Mouse (Mus musculus) kidney, embryonic 16.5 days (tissue): ENCODE measurements around the gene Chuk. TPM values are rescaled to one million over a fixed set of nuclear protein-coding genes. Genes with fewer than 3 reads are reported as not detected.

Source experiments
- ATAC-seq: fragments of 200-750 bp; cut with Nextera tagmentation; 2 replicates; pipeline ENCODE4 v1.8.0; 2017; ENCODE audit warnings: moderate TSS enrichment; ENCODE audit not compliant: low FRiP score, low TSS enrichment
- H3K27ac ChIP-seq: fragments of 300-500 bp; sonication (generic); 2 replicates; pipeline ENCODE4 v1.5.1; 2014; ENCODE audit warnings: low read length
- H3K27me3 ChIP-seq: fragments of 300-500 bp; sonication (generic); 2 replicates; pipeline ENCODE4 v1.6.1; 2014; ENCODE audit warnings: low read length, control low read depth, mixed read lengths; ENCODE audit not compliant: insufficient read depth
- H3K36me3 ChIP-seq: fragments of 300-500 bp; sonication (generic); 2 replicates; pipeline ENCODE4 v1.6.1; 2014; ENCODE audit warnings: low read length, control low read depth, mixed read lengths; ENCODE audit not compliant: insufficient read depth
- H3K4me1 ChIP-seq: fragments of 300-500 bp; sonication (generic); 2 replicates; pipeline ENCODE4 v1.6.1; 2014; ENCODE audit warnings: low read length, control low read depth, mixed read lengths; ENCODE audit not compliant: insufficient read depth
- H3K4me2 ChIP-seq: fragments of 300-500 bp; sonication (generic); replicated peaks from 2 replicates; pipeline ENCODE4 v1.6.1; 2014; ENCODE audit warnings: low read depth, low read length
- H3K4me3 ChIP-seq: fragments of 300-500 bp; sonication (generic); 2 replicates; pipeline ENCODE4 v1.5.1; 2014; ENCODE audit warnings: mild to moderate bottlenecking, low read length
- H3K9ac ChIP-seq: fragments of 300-500 bp; sonication (generic); replicated peaks from 2 replicates; pipeline ENCODE4 v1.6.1; 2014; ENCODE audit warnings: low read length
- H3K9me3 ChIP-seq: fragments of 300-500 bp; sonication (generic); 2 replicates; pipeline ENCODE4 v1.6.1; 2016; ENCODE audit warnings: low read length, control low read depth
- WGBS: fragments of 180-500 bp; shearing (Covaris S2); extraction: QIAGEN DNeasy Blood & Tissue Kit; methylation state at CpG from one replicate; pipeline ENCODE4 v1.1.7; 2014; 5-methylcytosine and 5-hydroxymethylcytosine counted together
- polyA plus RNA-seq: library from polyadenylated mRNA; unstranded; fragments of >200 nt; fragmentation: Nextera tagmentation; extraction: Ambion mirVana; gene quantifications from 2 replicates; pipeline ENCODE4 v1.2.1, GENCODE M21; 2015

Chuk gene
- polyA plus RNA-seq, 1 experiment from 2014 or later: 52.6 TPM

- H3K36me3 ChIP-seq: peaks cover 34% of the 10 kb centered on the region
- no peak overlapping the region; the same call in 1 of the 2 replicates for H3K4me2 ChIP-seq
- H3K27me3 ChIP-seq: no peaks in the 10 kb centered on the region
- no peaks in the 10 kb centered on the region for H3K9me3 ChIP-seq
- peak overlapping the region; percentile 82 for H3K27ac ChIP-seq
- H3K9ac ChIP-seq: no peak overlapping the region
- peak; percentile 88 for ATAC-seq
- H3K4me3 ChIP-seq: no peak overlapping the region
- 37% methylated on average over 9 of the region's 9 CpGs for WGBS
- 0 out of 2 replicates have a peak, but pooled peaks cover 2% of the 10 kb centered on the region for H3K4me1 ChIP-seq
These were observed 30.8 kb downstream of the Chuk start for GRCm38 (mm10) chr19:44076457-44076856.

GRCm38 (mm10) chr19:44074986-44075385, 32.3 kb downstream of the Chuk start:
- no peak overlapping the region for H3K9ac ChIP-seq
- no peaks in the 10 kb centered on the region for H3K9me3 ChIP-seq
- 81% methylated on average over 11 of the region's 11 CpGs for WGBS
- H3K4me1 ChIP-seq: peaks cover 4% of the 10 kb centered on the region; the same call in 1 of the 2 replicates
- no peak overlapping the region for H3K4me2 ChIP-seq
- H3K27me3 ChIP-seq: no peaks in the 10 kb centered on the region
- no peak for ATAC-seq
- no peak overlapping the region for H3K4me3 ChIP-seq
- peaks cover 28% of the 10 kb centered on the region for H3K36me3 ChIP-seq
- H3K27ac ChIP-seq: no peak overlapping the region

GRCm38 (mm10) chr19:44071166-44071565, 36.1 kb downstream of the Chuk start:
- Histone ChIP-seq H3K36me3 (0 out of 2 replicates have a peak, but pooled peaks cover 6% of the 10 kb centered on the region), H3K27me3 (no peaks in the 10 kb centered on the region), H3K27ac (no peak overlapping the region), H3K4me2 (no peak overlapping the region), H3K9ac (no peak overlapping the region), H3K9me3 (no peaks in the 10 kb centered on the region), H3K4me3 (no peak overlapping the region), H3K4me1 (peaks cover 19% of the 10 kb centered on the region; the same call in 1 of the 2 replicates)
- 55% methylated on average over 5 of the region's 5 CpGs for WGBS
- no peak for ATAC-seq

- no peaks in the 10 kb centered on the region for H3K27me3 ChIP-seq
- peaks cover 19% of the 10 kb centered on the region; the same call in 1 of the 2 replicates for H3K4me1 ChIP-seq
- H3K9me3 ChIP-seq: no peaks in the 10 kb centered on the region
- peak overlapping the region; percentile 70 for H3K27ac ChIP-seq
- H3K4me3 ChIP-seq: peak overlapping the region; percentile 77
- H3K4me2 ChIP-seq: peak overlapping the region; percentile 85
- H3K36me3 ChIP-seq: no peaks in the 10 kb centered on the region
- peak overlapping the region; percentile 79 for H3K9ac ChIP-seq
- ATAC-seq: no peak
- 8% methylated on average over 4 of the region's 4 CpGs for WGBS
These were observed 37.4 kb downstream of the Chuk start for GRCm38 (mm10) chr19:44069914-44070232.

GRCm38 (mm10) chr19:44069121-44069913, 38.0 kb downstream of the Chuk start, which contains the start of gene Erlin1:
Erlin1 (minus strand) TSS chr19:44069785.
- no peaks in the 10 kb centered on the region for H3K27me3 ChIP-seq
- ATAC-seq: peak; percentile 93
- WGBS: under 1% methylated on average over 73 of the region's 75 CpGs
- no peaks in the 10 kb centered on the region for H3K36me3 ChIP-seq
- H3K4me3 ChIP-seq: peak within 1 kb of the TSS; percentile 77
- H3K4me2 ChIP-seq: peak within 1 kb of the TSS; percentile 85
- peak within 1 kb of the TSS; percentile 79 for H3K9ac ChIP-seq
- H3K9me3 ChIP-seq: no peaks in the 10 kb centered on the region
- peak within 1 kb of the TSS; percentile 70 for H3K27ac ChIP-seq
- peaks cover 19% of the 10 kb centered on the region; the same call in 1 of the 2 replicates for H3K4me1 ChIP-seq

- Histone ChIP-seq H3K4me1 (peaks cover 19% of the 10 kb centered on the region; the same call in 1 of the 2 replicates), H3K4me3 (peak overlapping the region; percentile 77), H3K36me3 (no peaks in the 10 kb centered on the region), H3K27ac (no peak overlapping the region), H3K27me3 (no peaks in the 10 kb centered on the region), H3K4me2 (peak overlapping the region; percentile 85), H3K9ac (peak overlapping the region; percentile 79), H3K9me3 (no peaks in the 10 kb centered on the region)
- WGBS: 71% methylated on average over 4 of the region's 4 CpGs
- ATAC-seq: no peak
These were observed 39.0 kb downstream of the Chuk start for GRCm38 (mm10) chr19:44068232-44068631.

GRCm38 (mm10) chr19:44067323-44068049, 39.8 kb downstream of the Chuk start:
- Histone ChIP-seq H3K27me3 (no peaks in the 10 kb centered on the region), H3K36me3 (peaks cover 6% of the 10 kb centered on the region; the same call in 1 of the 2 replicates), H3K27ac (no peak overlapping the region), H3K4me3 (peak overlapping the region; percentile 1; the same call in 1 of the 2 replicates), H3K9me3 (no peaks in the 10 kb centered on the region), H3K4me1 (peaks cover 19% of the 10 kb centered on the region; the same call in 1 of the 2 replicates), H3K4me2 (peak overlapping the region; percentile 85), H3K9ac (no peak overlapping the region)
- WGBS: 53% methylated on average over 9 of the region's 9 CpGs
- no peak for ATAC-seq

- 92% methylated on average over 2 of the region's 2 CpGs for WGBS
- peaks cover 15% of the 10 kb centered on the region for H3K36me3 ChIP-seq
- H3K27ac ChIP-seq: no peak overlapping the region
- no peak overlapping the region for H3K4me3 ChIP-seq
- H3K9me3 ChIP-seq: no peaks in the 10 kb centered on the region
- no peak for ATAC-seq
- no peak overlapping the region for H3K9ac ChIP-seq
- no peak overlapping the region for H3K4me2 ChIP-seq
- H3K4me1 ChIP-seq: peaks cover 16% of the 10 kb centered on the region; the same call in 1 of the 2 replicates
- no peaks in the 10 kb centered on the region for H3K27me3 ChIP-seq
These were observed 42.5 kb downstream of the Chuk start for GRCm38 (mm10) chr19:44064734-44065133.

- Histone ChIP-seq H3K36me3 (peaks cover 20% of the 10 kb centered on the region), H3K9me3 (no peaks in the 10 kb centered on the region), H3K27me3 (no peaks in the 10 kb centered on the region), H3K4me1 (peaks cover 16% of the 10 kb centered on the region; the same call in 1 of the 2 replicates), H3K27ac (no peak overlapping the region), H3K9ac (no peak overlapping the region), H3K4me3 (no peak overlapping the region), H3K4me2 (no peak overlapping the region)
- WGBS: 79% methylated on average over 7 of the region's 7 CpGs
- no peak for ATAC-seq
These were observed 43.5 kb downstream of the Chuk start for GRCm38 (mm10) chr19:44063773-44064172.
